Mouse (Mus musculus): Measurements from ENCODE around the gene Zbtb5.
"Not testable (repeated sequence)": the region's sequence is repeated elsewhere in the genome, so short reads cannot be mapped to it uniquely, and the experiment has no call there.

Gene Zbtb5

DNA sequence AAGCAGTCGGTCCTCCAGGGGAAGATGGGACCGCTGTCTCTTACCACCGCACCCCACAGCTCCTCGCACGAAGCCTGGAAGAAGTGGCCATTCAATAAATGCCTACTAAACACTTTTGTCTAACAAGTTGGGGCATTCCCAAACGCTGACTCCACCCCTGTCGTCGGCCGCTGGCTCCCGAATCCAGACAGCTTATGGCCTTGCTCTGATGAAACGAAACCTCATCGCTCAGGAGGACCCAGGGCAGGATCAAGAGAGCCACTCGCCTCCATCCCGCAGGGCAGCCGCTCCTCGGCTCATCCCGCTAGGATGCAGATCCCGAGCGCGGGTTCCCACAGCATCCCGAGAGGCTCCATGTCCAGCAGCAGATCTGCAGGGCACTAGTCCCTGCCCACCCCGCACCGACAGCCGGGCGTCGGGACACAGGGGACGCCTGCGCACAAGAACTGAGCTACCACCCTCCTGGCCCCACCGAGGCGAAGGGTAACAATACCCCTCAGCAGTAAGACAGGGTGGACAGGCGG, 569 bp downstream of the Zbtb5 start:
- DNase-seq (ENCODE audit: extremely low spot score, low spot score): no peak

DNA sequence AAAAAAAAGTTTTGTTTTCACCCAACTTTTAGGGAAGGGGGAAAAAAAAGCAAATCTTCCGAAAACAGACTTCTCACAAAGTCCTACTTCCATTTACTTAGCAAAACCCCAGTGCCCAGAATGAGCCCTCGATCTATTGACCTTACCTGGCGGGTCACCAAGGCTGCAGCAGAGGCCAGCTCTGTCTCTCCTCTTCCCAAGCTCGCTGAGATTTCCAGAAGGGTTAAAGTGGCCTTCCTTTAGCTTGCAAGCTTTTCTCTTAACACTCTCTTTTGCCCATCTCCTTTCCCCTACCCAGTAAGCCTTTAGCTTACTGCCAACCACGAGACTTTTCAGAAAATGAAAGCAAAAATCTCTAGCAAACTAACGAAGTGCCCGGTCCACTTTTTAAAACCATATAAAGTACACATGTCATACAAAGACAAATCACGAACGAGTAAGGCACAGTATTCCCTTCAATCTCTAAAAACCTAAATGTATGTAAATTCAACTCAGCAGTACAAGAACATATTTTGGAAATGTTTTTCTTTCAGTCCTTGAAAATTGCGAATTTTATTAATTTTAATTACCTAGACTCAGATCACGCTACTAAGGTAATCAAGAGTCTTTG, 1.3 kb downstream of the Zbtb5 start:
- no peak for DNase-seq (ENCODE audit: extremely low spot score, low spot score)

DNA sequence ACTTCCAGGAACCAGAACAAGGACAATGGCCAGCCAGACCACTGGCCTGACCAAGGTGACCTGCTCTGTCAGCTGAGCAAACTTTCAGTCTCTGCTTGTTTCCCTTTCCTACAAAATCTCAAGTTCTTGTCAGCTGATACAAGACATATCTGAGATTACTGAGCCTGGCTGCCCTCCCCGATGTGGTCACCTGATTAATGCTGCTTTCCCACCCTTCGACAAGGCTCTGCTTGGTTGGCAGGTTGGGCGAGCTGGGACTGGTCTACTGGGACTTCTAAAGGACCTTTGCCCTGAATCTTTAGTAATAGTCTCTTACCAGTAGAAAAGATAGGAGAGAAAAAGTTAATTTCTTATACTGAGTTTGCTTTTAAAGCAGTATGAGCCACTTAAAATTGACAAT, 6.8 kb downstream of the Zbtb5 start:
- DNase-seq (ENCODE audit: extremely low spot score, low spot score): no peak

DNA sequence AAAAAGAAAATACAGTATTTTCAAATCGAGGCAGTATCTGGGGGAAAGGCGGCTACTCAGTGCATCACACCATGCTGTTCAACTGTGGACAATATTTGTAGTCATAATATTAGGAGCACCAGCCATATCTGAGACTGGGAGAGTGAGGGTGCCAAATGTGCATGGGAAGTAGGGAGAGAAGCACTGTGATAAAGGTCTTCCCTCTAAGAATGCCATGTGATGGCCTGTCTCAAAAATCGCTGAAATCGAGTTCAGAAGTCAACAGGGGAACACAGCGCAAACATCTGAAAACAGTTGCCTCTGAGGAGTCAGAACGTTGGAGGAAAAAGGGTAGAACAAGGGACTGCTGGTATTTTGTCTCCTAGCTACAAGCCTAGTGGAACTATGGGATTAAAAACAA, 12.2 kb downstream of the Zbtb5 start:
- DNase-seq (ENCODE audit: extremely low spot score, low spot score): no peak

DNA sequence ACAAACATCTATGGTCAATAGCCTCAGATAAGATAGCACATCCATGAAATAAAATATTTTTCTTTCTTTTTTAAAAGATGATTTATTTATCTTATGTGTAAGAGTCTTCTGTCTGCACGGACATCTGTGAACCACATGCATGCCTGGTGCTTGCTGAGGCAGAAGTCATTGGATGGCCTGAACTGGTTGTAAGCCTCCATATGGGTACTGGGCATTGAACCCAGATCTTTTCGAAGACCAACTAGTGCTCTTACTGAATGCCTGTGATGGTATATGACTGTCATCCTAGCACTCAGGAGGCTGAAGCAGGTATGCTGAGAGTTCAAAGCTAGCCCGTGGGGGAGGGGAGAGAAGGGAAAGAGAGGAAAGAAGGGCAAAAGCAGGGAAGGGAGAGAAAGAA, 14.1 kb downstream of the Zbtb5 start:
- DNase-seq (ENCODE audit: extremely low spot score, low spot score): no peak

DNA sequence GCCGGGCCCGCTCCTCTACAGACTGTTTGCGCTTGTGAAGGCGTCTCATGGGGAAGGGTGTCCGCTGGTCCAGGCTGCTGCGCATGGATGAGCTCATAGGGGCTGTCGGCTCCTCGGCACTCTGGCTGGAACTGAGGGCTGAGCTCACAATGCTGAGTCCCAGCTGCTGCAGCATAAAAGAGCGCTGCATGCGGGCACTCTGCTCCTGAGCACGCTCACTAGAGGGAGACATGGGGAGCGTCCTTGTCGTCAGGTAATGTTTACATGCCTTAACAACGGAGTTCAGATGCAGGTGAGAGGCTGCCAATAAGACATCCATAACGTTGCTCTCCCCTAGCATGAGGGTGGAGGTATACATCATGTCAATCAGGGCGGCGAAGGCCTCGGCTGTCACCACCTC, 17.4 kb downstream of the Zbtb5 start:
- DNase-seq (ENCODE audit: extremely low spot score, low spot score): no peak

DNA sequence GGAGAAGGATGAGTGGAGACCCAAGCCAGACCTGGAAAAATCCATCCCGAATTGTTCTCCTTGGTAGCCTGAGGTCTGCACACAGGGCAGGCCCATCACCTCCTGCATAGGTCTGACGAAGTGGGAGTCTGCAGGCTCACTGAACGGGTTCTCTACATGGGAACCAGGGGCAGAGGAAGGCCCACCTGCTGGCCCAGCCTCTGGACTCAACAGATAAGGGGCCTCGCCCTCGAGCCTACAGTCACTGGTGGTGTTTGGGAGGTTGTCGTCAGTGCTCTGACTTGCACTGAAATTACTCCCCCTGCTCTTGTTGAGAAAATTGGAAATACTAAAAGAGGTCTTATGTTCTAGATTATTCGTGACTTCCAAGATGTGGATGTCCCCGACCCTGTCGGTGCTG, 18.4 kb downstream of the Zbtb5 start:
- no peak for DNase-seq (ENCODE audit: extremely low spot score, low spot score)

DNA sequence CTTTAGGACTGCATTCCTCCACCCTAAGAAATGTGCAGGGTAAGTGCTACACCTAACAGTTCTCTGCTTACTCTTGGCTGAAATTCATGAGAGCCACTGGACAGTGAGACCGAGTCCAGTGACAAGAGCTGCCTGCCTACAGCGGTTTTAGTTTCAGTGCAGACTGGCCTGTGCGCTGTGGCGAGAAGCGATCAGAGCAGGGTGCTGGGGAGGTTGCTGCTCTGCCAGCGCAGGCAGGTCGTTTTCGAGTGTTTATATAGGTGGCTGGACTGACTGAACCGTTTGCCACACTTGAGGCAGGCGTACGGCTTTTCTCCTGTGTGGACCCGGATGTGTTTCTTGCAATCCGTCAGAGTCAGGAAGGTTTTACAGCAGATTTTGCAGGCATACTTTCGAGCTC, 19.0 kb downstream of the Zbtb5 start:
- DNase-seq (ENCODE audit: extremely low spot score, low spot score): not testable (repeated sequence)

DNA sequence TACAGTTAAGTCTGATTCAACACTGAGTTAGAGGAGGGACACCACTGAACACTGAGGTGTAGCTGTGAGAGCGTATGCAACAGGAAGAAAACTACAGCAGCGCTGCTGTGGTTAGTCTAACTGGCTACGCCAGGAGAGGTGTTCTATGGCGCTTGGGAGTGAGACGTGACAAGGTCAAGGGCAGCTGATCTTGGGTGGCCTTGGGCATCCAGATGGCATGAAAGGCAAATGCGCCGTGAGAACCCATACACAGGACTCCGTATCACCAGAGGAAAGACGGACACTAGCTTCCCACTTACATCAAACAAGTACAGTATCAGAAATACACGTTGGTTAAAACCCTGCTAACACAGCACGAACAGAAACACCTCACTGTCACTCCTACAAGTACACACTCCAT, 19.9 kb downstream of the Zbtb5 start:
- not testable (repeated sequence) for DNase-seq (ENCODE audit: extremely low spot score, low spot score)

DNA sequence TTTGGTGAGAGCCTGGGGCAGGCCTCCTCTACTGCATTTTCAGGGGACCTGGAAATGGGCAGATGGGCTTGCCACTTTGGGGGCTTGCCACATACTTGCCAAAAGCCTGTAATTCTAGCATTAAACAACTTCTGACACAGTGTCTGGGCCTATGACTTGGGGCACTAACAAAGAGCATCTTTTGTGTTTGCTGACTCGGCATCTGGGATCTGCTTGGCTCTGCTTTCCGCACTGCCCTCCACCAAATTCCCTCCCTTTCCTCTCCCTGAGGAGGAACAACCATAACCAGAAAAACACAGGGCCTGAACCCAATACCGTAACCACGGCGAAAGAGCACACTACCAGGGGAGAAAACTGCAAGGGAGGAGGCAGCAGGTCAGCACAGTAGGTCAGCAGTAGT, 21.7 kb downstream of the Zbtb5 start:
- no peak for DNase-seq (ENCODE audit: extremely low spot score, low spot score)

DNA sequence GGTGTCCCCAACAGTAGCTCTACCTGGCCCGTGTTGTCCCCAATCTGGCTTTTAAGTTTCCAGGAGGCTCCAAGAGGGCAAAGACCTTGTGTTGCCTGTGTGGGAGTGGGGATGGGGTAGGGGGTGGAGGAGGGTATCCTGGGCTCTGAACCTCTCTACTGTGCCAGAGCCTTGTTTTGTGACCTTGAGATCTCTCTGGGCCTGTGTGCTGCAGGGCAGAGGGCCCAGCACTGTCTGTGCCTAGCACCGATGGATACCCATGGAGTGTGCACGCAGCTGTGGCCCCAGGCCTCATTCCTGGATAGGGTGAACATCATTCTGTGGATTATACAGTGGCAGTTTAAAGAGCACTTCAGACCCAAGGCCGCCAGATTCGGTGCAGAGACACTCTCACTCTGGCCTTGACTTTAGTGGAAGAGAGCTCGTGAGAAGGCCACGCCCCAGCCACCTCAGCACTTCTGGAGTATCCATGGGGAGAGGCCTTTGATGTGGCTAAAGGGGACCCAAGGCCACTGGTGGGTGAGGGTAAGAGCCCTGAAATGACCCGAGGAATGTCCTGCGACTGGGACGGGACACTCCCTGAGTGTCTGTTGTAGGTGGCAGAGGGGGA, 29.0 kb downstream of the Zbtb5 start:
- no peak for DNase-seq (ENCODE audit: extremely low spot score, low spot score)

DNA sequence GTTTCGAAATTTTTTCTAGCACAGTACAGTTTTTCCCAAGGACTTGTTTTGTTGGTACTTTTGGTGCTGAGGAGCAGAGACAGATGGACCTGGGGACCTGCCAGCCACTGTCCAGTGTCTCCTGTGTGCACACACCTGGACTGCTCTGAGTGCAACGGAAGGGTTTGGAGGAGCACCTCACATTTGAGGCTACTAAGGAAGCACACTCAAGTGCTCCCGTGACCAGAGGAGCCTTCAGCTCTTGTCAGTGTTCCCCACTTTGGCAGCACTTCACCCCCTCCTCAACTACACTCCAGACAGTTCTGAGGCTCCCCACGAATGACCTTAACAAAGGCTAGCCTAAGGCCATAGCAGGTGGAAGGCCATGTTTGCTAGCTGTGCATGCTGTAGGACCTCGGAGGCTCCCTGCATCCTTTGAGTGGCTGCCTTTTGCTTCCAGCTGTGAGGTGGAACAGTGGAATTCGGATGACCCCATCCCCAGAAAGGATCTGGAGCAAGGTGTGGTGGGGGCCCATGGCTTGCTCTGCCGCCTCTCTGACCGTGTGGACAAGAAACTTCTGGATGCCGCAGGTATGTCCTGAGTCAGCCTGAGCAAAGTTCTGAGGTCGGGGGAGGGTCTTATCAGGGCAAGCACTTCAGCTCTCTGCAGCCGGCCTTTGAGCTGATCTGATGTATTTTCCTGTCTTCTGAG, 29.6 kb downstream of the Zbtb5 start:
- DNase-seq (ENCODE audit: extremely low spot score, low spot score): no peak

DNA sequence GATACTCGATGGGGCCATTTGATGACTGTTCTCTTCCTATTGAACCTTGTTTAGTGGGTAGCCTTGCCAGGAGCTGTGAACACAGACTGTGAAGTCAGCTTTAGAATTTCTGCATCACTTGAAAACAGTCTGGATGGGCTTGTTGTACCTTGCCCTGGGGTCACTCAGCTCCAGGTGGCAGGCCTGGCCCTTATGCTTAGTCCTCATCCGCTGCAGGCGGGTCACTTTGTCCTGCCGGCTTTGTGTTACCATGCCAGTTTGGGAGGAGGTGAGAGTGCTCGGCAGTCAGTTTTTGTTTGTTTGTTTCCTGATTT, 30.3 kb downstream of the Zbtb5 start:
- DNase-seq (ENCODE audit: extremely low spot score, low spot score): no peak

DNA sequence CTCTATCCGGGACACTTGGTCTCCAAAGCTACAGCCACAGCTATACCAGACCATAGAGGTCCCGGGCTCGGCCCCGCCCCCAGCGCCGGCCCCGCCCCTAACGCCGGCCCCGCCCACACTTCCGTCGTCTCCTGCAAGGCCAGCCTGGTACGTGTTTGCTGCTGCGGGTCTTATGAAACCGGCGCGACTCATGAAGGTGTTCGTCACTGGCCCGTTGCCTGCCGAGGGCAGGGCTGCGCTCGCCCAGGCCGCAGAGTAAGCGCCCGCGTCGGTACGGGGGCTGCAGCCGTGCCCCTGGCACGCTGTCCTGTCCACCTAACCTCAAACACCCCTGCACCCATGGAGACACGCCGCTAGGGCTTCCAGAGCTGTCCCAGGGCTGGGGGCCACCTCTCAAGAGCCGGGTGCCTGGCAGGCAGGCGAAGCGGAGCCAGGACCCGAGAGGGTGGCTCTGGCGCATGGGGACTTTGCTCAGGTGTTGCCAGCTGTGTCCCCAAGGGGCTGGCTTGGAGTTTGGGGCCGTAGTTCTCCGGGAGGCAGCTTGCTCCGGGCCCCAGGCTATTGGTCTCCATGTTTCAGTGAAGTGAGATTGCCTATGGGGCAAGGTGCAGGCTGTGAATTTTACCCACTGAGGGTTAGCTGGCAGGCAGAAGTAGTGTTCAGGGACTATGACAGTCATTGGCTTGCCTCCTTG, 30.8 kb downstream of the Zbtb5 start, which contains the start of gene Grhpr:
TSS of gene Grhpr (plus strand) at position 116 of the 694 bp plus-strand sequence.
- DNase-seq (ENCODE audit: extremely low spot score, low spot score): peak; percentile 94

DNA sequence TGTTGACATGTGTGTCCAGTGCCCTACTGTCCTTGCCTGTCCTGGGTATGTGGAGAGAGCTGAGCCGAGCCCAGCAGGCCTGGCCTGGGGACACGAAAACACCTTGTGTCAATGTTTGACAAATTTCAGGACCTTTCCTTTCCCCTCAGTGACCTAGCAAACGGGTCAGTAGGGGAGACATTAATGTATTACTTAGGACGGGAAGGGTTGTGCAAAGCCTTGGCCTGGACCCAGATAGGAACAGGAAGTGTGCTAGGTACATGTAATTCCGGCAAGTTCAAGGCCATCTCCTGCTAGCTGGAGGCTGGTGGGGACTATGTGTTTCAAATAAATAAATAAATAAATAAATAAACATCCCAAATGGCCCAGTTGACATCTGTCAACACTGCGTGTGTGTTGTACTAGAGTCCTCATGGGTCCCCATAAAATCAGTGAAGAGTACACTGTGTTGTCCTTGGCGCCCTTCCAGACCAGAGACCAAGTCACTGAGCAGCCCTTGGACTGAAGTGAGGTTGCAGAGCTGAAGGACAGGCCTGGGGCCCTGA, 32.3 kb downstream of the Zbtb5 start:
- DNase-seq (ENCODE audit: extremely low spot score, low spot score): no peak

DNA sequence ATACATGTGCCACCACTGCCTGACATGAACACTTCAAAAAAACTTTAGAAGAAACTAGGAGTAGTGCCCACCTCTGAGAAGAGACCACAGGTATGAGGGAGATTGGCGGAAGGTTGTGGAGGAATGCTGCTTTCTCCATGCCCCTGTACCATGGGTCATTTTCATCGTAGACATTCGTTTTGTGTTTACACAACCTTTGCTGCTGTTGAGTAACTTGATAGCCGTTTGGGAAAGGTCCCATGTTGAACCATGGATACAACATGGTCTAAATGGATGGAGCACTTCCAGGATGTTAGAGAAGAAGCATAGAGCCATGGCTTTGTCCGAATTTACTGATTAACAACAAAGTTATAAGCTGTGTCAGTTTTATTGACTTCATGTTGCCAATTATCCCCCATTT, 34.0 kb downstream of the Zbtb5 start:
- DNase-seq (ENCODE audit: extremely low spot score, low spot score): no peak

DNA sequence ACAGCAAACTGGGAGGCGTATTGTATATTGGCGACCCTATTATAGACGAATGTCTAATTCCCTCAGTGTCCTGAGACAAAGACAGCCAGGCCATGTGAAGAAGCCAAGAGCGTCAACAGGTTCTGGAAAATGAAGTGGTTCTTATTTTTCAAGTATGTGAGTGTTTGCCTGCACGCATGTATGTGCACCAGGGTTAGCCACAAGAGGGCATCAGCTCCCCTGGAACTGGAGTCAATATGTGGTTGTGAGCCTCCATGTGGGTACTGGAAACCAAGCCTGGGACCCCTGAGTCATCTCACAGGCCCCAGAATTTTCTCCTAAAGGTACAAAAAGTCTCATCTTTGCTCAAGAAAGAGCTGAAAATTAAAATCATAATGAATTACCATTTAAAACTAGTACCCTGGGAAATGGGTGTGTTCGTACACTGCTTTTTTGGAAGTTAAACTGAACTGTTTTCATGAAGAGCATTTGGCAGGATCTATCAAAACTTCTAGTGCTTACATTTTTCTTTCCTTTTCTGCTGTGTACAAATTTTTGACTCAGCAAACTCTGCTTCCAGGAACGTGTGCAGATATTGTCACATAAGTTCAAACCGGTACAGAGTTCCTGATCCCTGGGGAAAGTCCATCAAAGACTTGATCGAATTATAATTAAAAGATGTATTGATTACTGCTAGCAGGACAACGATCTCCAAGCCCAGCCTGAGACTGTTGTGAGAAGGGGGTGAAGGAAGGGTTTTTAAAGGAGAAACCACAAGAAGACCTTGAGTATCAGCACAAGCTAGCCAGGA, 35.1 kb downstream of the Zbtb5 start:
- DNase-seq (ENCODE audit: extremely low spot score, low spot score): no peak

DNA sequence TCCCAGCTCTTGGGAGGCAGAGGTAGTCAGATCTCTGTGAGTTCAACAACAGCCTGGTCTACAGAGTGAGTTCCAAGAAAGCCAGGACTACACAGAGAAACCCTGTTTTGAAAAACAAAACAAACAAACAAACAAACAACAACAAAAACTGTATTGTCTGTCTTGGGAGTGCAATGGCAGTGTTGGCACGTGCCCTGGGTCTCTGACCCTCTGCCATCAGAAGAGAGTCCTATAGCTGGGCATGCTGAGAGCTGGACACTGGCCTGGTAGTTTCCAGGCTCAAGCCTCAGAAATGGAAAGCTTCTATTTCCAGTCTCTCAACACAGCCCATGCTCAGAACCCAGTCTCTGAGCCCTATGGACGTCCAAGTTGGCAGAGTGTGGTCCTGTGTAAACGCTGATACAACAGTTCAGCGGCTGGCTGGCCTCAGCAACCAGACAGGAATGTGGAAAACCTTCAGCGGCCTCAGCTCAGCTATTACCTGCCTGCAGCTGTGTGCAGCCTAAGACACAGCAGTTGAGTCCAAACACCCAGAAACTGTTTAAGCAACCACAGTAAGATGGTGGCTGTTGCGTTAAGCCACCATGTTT, 36.1 kb downstream of the Zbtb5 start:
- DNase-seq (ENCODE audit: extremely low spot score, low spot score): no peak

DNA sequence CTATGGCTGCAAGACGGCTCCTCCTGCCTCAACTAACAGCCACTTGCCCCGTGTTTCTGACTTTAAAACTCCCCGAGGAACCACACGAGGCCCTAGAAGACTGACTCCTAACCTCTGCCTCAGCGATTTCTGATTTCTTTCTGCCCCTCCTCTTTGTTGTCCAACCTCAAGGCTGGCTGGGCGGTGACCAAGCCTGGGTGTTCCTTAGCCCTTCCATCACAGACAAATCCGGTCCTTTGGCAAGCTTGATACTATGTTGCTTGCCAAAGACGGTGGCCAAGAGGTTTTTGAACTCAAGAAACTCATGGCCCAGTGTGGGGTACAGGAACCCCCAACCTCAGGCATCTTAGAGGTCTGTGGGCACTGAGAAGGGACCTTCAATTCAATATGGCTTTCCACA, 37.9 kb downstream of the Zbtb5 start:
- no peak for DNase-seq (ENCODE audit: extremely low spot score, low spot score)

DNA sequence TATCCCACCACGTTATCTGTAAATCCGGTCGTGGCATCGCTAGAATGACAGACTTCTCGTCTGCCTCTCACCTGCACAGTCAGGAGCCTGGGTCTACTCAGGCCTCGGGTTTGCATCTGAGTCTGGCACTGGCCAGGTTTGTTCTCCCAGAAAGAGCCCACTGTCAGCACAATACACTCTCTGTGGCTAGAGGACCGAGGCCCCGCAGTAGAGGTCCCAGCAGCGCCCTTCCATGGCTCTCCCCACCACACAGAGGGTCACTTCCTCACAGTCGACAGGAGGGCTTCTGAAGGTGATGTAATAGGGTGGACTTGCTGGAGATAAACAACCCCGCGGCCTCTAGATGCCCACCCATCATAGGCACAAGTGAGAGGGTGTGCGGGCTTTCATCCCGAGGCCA, 38.3 kb downstream of the Zbtb5 start:
- DNase-seq (ENCODE audit: extremely low spot score, low spot score): no peak

DNA sequence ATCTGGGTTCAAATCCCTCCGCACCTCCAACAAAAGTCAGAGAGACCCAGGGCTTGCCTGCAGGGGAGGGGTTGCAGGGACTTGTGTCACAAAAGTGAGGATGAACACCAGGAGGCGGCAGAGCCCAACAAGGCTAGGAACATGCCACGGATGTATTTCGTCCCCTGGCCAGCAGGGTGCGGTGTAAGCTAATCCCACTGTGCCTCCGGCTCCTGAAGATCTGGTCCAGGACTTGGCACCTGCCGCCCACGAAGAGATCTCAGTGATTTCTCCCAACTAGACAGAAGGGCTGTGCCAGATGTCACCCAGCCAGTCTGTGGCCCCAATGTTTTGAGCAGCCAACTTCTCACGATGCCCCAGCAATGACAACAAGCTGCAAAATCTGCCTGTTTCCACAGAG, 38.8 kb downstream of the Zbtb5 start:
- DNase-seq (ENCODE audit: extremely low spot score, low spot score): peak; percentile 85

All from neural tube, embryonic 10.5 days (tissue).